Mouse (Mus musculus) MEL (cell line): Measurements from ENCODE around the gene Gc.

ENCODE experiments used
- BHLHE40 ChIP-seq: IDR thresholded peaks from 2 replicates; pipeline ENCODE4 v1.6.1; 2012; ENCODE audit warnings: low read depth, mild to moderate bottlenecking, inconsistent platforms, low read length, improper control_type of control experiment, borderline replicate concordance
- CHD1 ChIP-seq: IDR thresholded peaks from 2 replicates; pipeline ENCODE4 v1.6.1; 2012; ENCODE audit warnings: low read depth, mild to moderate bottlenecking, inconsistent platforms, low read length, improper control_type of control experiment
- CTCF ChIP-seq, 3 experiments: IDR thresholded peaks in 2 of 3; conservative IDR thresholded peaks in 1 of 3; 2 replicates each; pipeline ENCODE4 v1.5.1; 2011 to 2012; ENCODE audit warnings: low read length in 3 of 3, low read depth in 2 of 3, mild to moderate bottlenecking in 2 of 3, improper control_type of control experiment in 1 of 3, inconsistent platforms in 1 of 3, mixed read lengths in 1 of 3, moderate library complexity in 1 of 3; ENCODE audit not compliant: control insufficient read depth in 1 of 3, insufficient read depth in 1 of 3, poor library complexity in 1 of 3, severe bottlenecking in 1 of 3
- EP300 ChIP-seq, 2 experiments: IDR thresholded peaks; 2 replicates each; pipeline ENCODE4 v1.6.1; 2011; ENCODE audit warnings: improper control_type of control experiment in 2 of 2, low read length in 2 of 2, low read depth in 1 of 2, mild to moderate bottlenecking in 1 of 2
- GATA1 ChIP-seq: IDR thresholded peaks from 2 replicates; pipeline ENCODE4 v1.6.1; 2011; ENCODE audit warnings: low read depth, low read length, improper control_type of control experiment
- HCFC1 ChIP-seq: IDR thresholded peaks from 2 replicates; pipeline ENCODE4 v1.6.1; 2012; ENCODE audit warnings: low read depth, mild to moderate bottlenecking, inconsistent platforms, low read length, improper control_type of control experiment, moderate library complexity
- MEF2A ChIP-seq: IDR thresholded peaks from 2 replicates; pipeline ENCODE4 v1.6.1; 2014; ENCODE audit warnings: low read depth, mild to moderate bottlenecking, inconsistent platforms, low read length, improper control_type of control experiment; ENCODE audit not compliant: poor library complexity, insufficient replicate concordance, severe bottlenecking; ENCODE audit errors: extremely low read depth
- MXI1 ChIP-seq: IDR thresholded peaks from 2 replicates; pipeline ENCODE4 v1.6.1; 2011; ENCODE audit warnings: mild to moderate bottlenecking, low read depth, low read length, improper control_type of control experiment
- MYC ChIP-seq: IDR thresholded peaks from 2 replicates; pipeline ENCODE4 v1.6.1; 2011; ENCODE audit warnings: low read depth, mild to moderate bottlenecking, low read length, improper control_type of control experiment, moderate library complexity
- NRF1 ChIP-seq: IDR thresholded peaks from 2 replicates; pipeline ENCODE4 v1.6.1; 2014; ENCODE audit warnings: low read depth, mild to moderate bottlenecking, inconsistent platforms, low read length, improper control_type of control experiment, moderate library complexity; ENCODE audit not compliant: poor library complexity, insufficient read depth, severe bottlenecking
- POLR2AphosphoS2 ChIP-seq: IDR thresholded peaks from 2 replicates; pipeline ENCODE4 v1.6.1; 2011; ENCODE audit warnings: low read length, improper control_type of control experiment
- RCOR1 ChIP-seq: IDR thresholded peaks from 2 replicates; pipeline ENCODE4 v1.6.1; 2012; ENCODE audit warnings: low read depth, mild to moderate bottlenecking, inconsistent platforms, low read length, improper control_type of control experiment
- SMC3 ChIP-seq: IDR thresholded peaks from 2 replicates; pipeline ENCODE4 v1.6.1; 2011; ENCODE audit warnings: low read depth, low read length, improper control_type of control experiment
- USF1 ChIP-seq: IDR thresholded peaks from 2 replicates; pipeline ENCODE4 v1.6.1; 2014; ENCODE audit warnings: low read depth, mild to moderate bottlenecking, inconsistent platforms, low read length, improper control_type of control experiment, moderate library complexity

DNA sequence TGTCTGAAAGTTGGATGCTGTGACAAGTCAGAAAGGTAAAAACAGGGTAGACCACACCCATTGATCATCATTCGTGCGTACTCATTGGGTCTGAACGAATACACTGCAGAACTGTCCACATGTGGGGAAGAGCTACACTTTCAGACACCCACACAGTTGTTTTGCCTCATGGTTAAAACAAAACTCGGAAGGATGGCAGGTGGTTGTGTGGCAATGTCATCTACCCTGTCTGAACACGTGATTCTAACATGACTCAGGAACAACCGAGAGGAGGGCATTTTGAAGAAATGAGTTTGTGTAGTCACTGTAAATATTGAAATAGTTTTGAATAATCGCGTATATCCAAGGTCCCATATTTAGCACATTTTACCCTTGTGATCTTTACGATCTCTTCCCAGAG is 8.4 kb downstream of the Gc start:
- TF ChIP-seq GATA1 (no peak), MXI1 (no peak), USF1 (no peak), EP300 (IDR thresholded peaks at IDR 0.05; ENCODE audit: low read depth in 1 of 2, low read length in 2 of 2) (no peak), RCOR1 (no peak), HCFC1 (no peak), BHLHE40 (no peak), CTCF (IDR thresholded peaks at IDR 0.05 in 2 of 3, conservative IDR thresholded peaks at IDR 0.05 in 1 of 3; ENCODE audit: control insufficient read depth in 1 of 3, insufficient read depth in 1 of 3, low read depth in 2 of 3, low read length in 3 of 3, poor library complexity in 1 of 3, severe bottlenecking in 1 of 3) (no peak), NRF1 (no peak), SMC3 (no peak), MEF2A (no peak), CHD1 (no peak), POLR2AphosphoS2 (no peak), MYC (no peak)
